Mouse (Mus musculus) kidney, adult 2 months (tissue): ENCODE measurements around the gene Sept10.

ENCODE experiments used
- CTCF ChIP-seq: fragments of 200-500 bp; conservative IDR thresholded peaks from 2 replicates; pipeline ENCODE4 v1.5.1; 2011; ENCODE audit warnings: low read depth, mild to moderate bottlenecking, control low read depth, low read length, moderate library complexity, mixed read lengths; ENCODE audit not compliant: insufficient read depth, insufficient read length
- POLR2A ChIP-seq: fragments of 200-500 bp; IDR thresholded peaks from one replicate; pipeline ENCODE4 v1.6.1; 2011; ENCODE audit warnings: low read depth, low read length, control low read depth

DNA sequence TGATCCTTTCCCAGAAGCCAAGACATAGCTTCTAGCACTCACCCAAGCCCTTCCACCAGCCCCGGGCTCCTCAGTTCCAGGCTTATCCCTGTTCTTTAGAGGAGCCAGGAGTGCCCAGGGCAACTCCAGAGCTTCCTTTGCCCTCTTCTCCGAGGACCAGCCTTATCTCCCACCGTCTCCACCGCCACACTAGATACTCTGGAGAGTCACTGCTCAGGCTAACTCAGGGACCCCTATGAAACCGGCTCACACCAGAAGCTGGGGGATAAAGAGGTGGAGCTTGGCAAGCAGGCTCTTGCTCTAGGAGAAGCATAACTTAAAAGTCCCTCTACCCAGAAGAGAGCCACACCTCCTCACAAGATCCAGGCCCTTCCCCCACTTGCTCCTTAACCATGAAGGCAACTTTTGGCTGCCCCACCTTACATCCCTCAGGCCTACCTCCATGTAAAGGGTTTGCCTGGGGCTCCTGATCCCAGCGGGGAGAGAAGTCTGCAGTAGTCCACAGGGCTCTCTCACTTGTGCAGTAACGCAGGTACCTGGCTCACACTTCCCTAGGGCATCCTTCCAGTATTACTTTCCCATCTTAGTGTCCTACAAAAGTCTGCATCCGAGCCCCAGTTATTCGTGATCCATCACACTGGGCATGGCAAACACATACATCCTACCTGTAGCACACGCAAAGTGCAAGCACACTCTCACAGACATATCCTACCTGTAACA lies 70.5 kb downstream of the Sept10 start:
- TF ChIP-seq POLR2A (no peak), CTCF (no peak)
